20 mouse cellular contexts compared by ENCODE assay signal in genomic region chr11:93109451-93109850, GRCm38 (mm10). TPM values are rescaled to one million over a fixed set of nuclear protein-coding genes. Genes with fewer than 3 reads are reported as not detected.
DNase-seq lines count a peak whose midpoint lies in the region; ATAC-seq and TF ChIP-seq lines count a peak whose summit lies in the region.
"Had no signal": no experiment of that assay in that cellular context is flagged by ENCODE, and none has a peak within 500 bp of the region (broad histone marks: within the 10 kb centered on the region; RNA-seq: fewer than 3 reads in every experiment).

No protein-coding gene starts in this region.

- no peaks in the 10 kb centered on the region for H3K9me3 ChIP-seq in hindbrain, postnatal 0 days (ENCODE audit: low read length)
- H3K9me3 ChIP-seq in hindbrain, embryonic 16.5 days (ENCODE audit: control insufficient read depth, low read length), result no peaks in the 10 kb centered on the region
- H3K9me3 ChIP-seq in hindbrain, embryonic 12.5 days (replicated peaks), result no peaks in the 10 kb centered on the region
- H3K9me3 ChIP-seq: liver, embryonic 13.5 days had no signal

- peak; percentile 93 for ATAC-seq in cerebellum, adult (ENCODE audit: insufficient number of reproducible peaks, low FRiP score, low TSS enrichment)
- ATAC-seq in hindbrain, postnatal 0 days, result no peak
- ATAC-seq in hindbrain, embryonic 16.5 days, result no peak
- no peak for ATAC-seq in hindbrain, embryonic 12.5 days (ENCODE audit: low FRiP score)
- ATAC-seq: forebrain, embryonic 16.5 days had no signal

- WGBS in hindbrain, postnatal 0 days, result 72% methylated on average over 1 of the region's 1 CpGs
- WGBS in hindbrain, embryonic 16.5 days, result 90% methylated on average over 1 of the region's 1 CpGs
- WGBS in hindbrain, embryonic 12.5 days, result 97% methylated on average over 1 of the region's 1 CpGs

- H3K27me3 ChIP-seq in hindbrain, postnatal 0 days (ENCODE audit: insufficient read depth, low read length), result no peaks in the 10 kb centered on the region
- H3K27me3 ChIP-seq in hindbrain, embryonic 16.5 days (replicated peaks; ENCODE audit: control insufficient read depth, insufficient read depth, low read length), result no peaks in the 10 kb centered on the region
- no peaks in the 10 kb centered on the region for H3K27me3 ChIP-seq in hindbrain, embryonic 12.5 days
- H3K27me3 ChIP-seq: liver, embryonic 13.5 days had no signal

- H3K36me3 ChIP-seq in hindbrain, postnatal 0 days (ENCODE audit: insufficient read depth, low read length), result no peaks in the 10 kb centered on the region
- no peaks in the 10 kb centered on the region for H3K36me3 ChIP-seq in hindbrain, embryonic 16.5 days (ENCODE audit: control insufficient read depth, insufficient read depth, low read length)
- no peaks in the 10 kb centered on the region for H3K36me3 ChIP-seq in hindbrain, embryonic 12.5 days
- H3K36me3 ChIP-seq: liver, embryonic 13.5 days had no signal

- no peak overlapping the region for H3K27ac ChIP-seq in hindbrain, postnatal 0 days
- H3K27ac ChIP-seq in hindbrain, embryonic 16.5 days (ENCODE audit: low read depth, low read length), result no peak overlapping the region
- H3K27ac ChIP-seq in hindbrain, embryonic 12.5 days, result no peak overlapping the region
- H3K27ac ChIP-seq: liver, embryonic 13.5 days had no signal

- no peaks in the 10 kb centered on the region for H3K4me1 ChIP-seq in hindbrain, postnatal 0 days (ENCODE audit: insufficient read depth, low read length)
- no peaks in the 10 kb centered on the region for H3K4me1 ChIP-seq in hindbrain, embryonic 16.5 days (ENCODE audit: control insufficient read depth, insufficient read depth, low read depth, low read length)
- H3K4me1 ChIP-seq in hindbrain, embryonic 12.5 days, result no peaks in the 10 kb centered on the region
- H3K4me1 ChIP-seq: liver, embryonic 13.5 days had no signal

- H3K4me2 ChIP-seq in hindbrain, postnatal 0 days (ENCODE audit: low read depth, low read length), result no peak overlapping the region
- no peak overlapping the region for H3K4me2 ChIP-seq in hindbrain, embryonic 16.5 days (ENCODE audit: low read length)
- no peak overlapping the region for H3K4me2 ChIP-seq in hindbrain, embryonic 12.5 days (replicated peaks)
- H3K4me2 ChIP-seq: liver, embryonic 13.5 days had no signal

- no peak overlapping the region for H3K4me3 ChIP-seq in hindbrain, postnatal 0 days (ENCODE audit: low read length)
- H3K4me3 ChIP-seq in hindbrain, embryonic 16.5 days (ENCODE audit: low read length), result no peak overlapping the region
- no peak overlapping the region for H3K4me3 ChIP-seq in hindbrain, embryonic 12.5 days
- H3K4me3 ChIP-seq: liver, embryonic 13.5 days had no signal

- DNase-seq in cerebellum, postnatal 4 days (ENCODE audit: low spot score in 2 of 2), result no peak
- DNase-seq in hindbrain, postnatal 0 days (ENCODE audit: low spot score), result peak; percentile 32
- peak; percentile 15 for DNase-seq in adipocyte (ENCODE audit: low spot score)
- peak; percentile 74 to 75 for DNase-seq in cerebellum, postnatal 10 days
- DNase-seq in urinary bladder, adult 18-20 months (ENCODE audit: low spot score in 2 of 2), result no peak
- DNase-seq: B cell, adult 2 months; embryo, embryonic 11 days; kidney, adult 9 months; kidney, postnatal 4 days; liver, embryonic 13.5 days; lung, postnatal 14 days; midbrain, embryonic 14.5 days; right cerebral cortex, postnatal 14 days; thymus, postnatal 4 days had no signal

- no peak for TF ChIP-seq CTCF in hindbrain, postnatal 0 days (IDR thresholded peaks at IDR 0.05; ENCODE audit: low read depth)

- H3K9ac ChIP-seq in hindbrain, postnatal 0 days (replicated peaks; ENCODE audit: low read length), result no peak overlapping the region
- H3K9ac ChIP-seq in hindbrain, embryonic 16.5 days (ENCODE audit: low read depth, low read length), result no peak overlapping the region
- H3K9ac ChIP-seq in hindbrain, embryonic 12.5 days, result no peak overlapping the region
- H3K9ac ChIP-seq: liver, embryonic 13.5 days had no signal

RNA-seq across cellular contexts. Expression of gene Car10, which starts 11.6 kb away (rescaled TPM):
- 49.8 and 54.1 TPM in 2 replicates for total RNA-seq in hindbrain, postnatal 0 days (2014; rRNA removed)
- polyA plus RNA-seq in hindbrain, postnatal 0 days (2015; fragmentation: Nextera tagmentation; extraction: Ambion mirVana), result 38.1 and 45.0 TPM in 2 replicates
- 59.7 and 60.5 TPM in 2 replicates for polyA plus RNA-seq in hindbrain, embryonic 16.5 days (2015; fragmentation: Nextera tagmentation; extraction: Ambion mirVana)
- polyA plus RNA-seq in hindbrain, embryonic 12.5 days (2016; fragmentation: Nextera tagmentation; extraction: Ambion mirVana), result 10.6 and 13.6 TPM in 2 replicates
- total RNA-seq: heart, postnatal 10 days had no signal
- polyA plus RNA-seq: liver, embryonic 13.5 days; testis, adult 2 months had no signal

Comparison
In these comparisons a context has a peak if more than half of its experiments do, and no peak if none do; other contexts are left out.
1. DNase-seq: peak in hindbrain, postnatal 0 days (single experiment), adipocyte (single experiment) and cerebellum, postnatal 10 days (2 of 2); none in cerebellum, postnatal 4 days (0 of 2) and urinary bladder, adult 18-20 months (0 of 2).